Mouse (Mus musculus): ENCODE data around the gene Zkscan2. TPM values are rescaled to one million over a fixed set of nuclear protein-coding genes. Genes with fewer than 3 reads are reported as not detected.

Gene Zkscan2
- polyA plus RNA-seq, 1 experiment from 2014 or later: 6.4 TPM

Other genes starting within 250 kb of the Zkscan2 start
- 68.7 and 74.0 TPM in 2 replicates for gene Lcmt1, start 130.7 kb downstream of the Zkscan2 start, polyA plus RNA-seq (2014; fragmentation: Nextera tagmentation; extraction: Ambion mirVana)
- 24.8 and 26.2 TPM in 2 replicates for gene Arhgap17, start 130.5 kb downstream of the Zkscan2 start, polyA plus RNA-seq (2014; fragmentation: Nextera tagmentation; extraction: Ambion mirVana)
- gene Aqp8, start 38.2 kb downstream of the Zkscan2 start, polyA plus RNA-seq (2014; fragmentation: Nextera tagmentation; extraction: Ambion mirVana): 0.81 and 0.96 TPM in 2 replicates

Measured in midbrain, embryonic 11.5 days (tissue).